Mouse (Mus musculus): ENCODE data around the gene Ccnk.

DNA sequence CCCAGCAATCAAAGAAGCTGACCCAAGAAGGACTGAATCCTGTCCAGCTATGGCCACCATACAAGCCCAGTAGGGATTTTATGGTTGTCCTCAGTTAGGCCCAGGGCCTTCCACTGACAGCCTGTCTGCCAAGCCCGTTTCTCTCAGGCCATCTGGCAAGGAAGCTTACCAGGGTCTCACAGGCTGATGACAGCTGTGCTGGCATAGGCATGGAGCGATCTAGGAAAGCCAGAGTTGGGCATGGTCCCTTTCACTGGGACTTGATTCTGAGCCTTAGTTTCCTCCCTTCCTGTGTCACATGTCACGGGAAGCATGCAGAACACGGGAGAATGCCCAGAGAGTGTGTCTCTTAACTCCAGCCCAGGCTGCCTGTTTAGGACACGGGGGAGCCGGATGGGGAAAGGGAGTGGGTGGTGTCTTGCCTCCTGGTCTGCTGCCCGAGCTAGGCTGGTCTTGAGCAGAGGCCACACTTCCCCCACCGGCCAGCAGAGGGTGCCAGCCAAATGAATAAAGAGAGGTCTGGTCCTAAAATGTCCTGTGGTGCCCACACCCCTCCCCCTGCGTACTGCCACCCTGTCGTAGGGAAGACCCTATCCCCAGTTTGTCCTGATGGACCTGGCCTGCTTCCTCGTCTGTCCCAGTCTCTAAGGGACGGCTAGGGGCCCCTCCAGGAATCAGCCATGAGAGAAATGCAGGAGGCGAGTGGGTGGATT, 29.5 kb downstream of the Ccnk start:
- TF ChIP-seq CTCF (IDR thresholded peaks at IDR 0.05; ENCODE audit: extremely low read depth, insufficient read depth, insufficient read length, insufficient replicate concordance) (peak; percentile 83), POLR2A (IDR thresholded peaks at IDR 0.05; ENCODE audit: low read depth, low read length) (no peak)
